Mouse (Mus musculus) neural tube, embryonic 12.5 days (tissue): ENCODE results near the gene Srpr. TPM values are rescaled to one million over a fixed set of nuclear protein-coding genes. Genes with fewer than 3 reads are reported as not detected.

Experiments
- ATAC-seq: fragments of 200-750 bp; cut with Nextera tagmentation; 2 replicates; pipeline ENCODE4 v1.8.0; 2017; ENCODE audit warnings: low read depth, mild to moderate bottlenecking, moderate TSS enrichment, moderate library complexity; ENCODE audit not compliant: low FRiP score
- H3K27ac ChIP-seq: fragments of 300-500 bp; sonication (generic); 2 replicates; pipeline ENCODE4 v1.5.1; 2016
- H3K27me3 ChIP-seq: fragments of 300-500 bp; sonication (generic); replicated peaks from 2 replicates; pipeline ENCODE4 v1.6.1; 2016; ENCODE audit warnings: mild to moderate bottlenecking
- H3K36me3 ChIP-seq: fragments of 300-500 bp; sonication (generic); 2 replicates; pipeline ENCODE4 v1.6.1; 2016; ENCODE audit warnings: mild to moderate bottlenecking
- H3K4me1 ChIP-seq: fragments of 300-500 bp; sonication (generic); 2 replicates; pipeline ENCODE4 v1.6.1; 2016
- H3K4me2 ChIP-seq: fragments of 300-500 bp; sonication (generic); replicated peaks from 2 replicates; pipeline ENCODE4 v1.6.1; 2016; ENCODE audit warnings: mild to moderate bottlenecking
- H3K4me3 ChIP-seq: fragments of 300-500 bp; sonication (generic); 2 replicates; pipeline ENCODE4 v1.5.1; 2016
- H3K9ac ChIP-seq: fragments of 300-500 bp; sonication (generic); 2 replicates; pipeline ENCODE4 v1.6.1; 2016; ENCODE audit warnings: mild to moderate bottlenecking
- H3K9me3 ChIP-seq: fragments of 300-500 bp; sonication (generic); 2 replicates; pipeline ENCODE4 v1.6.1; 2016; ENCODE audit warnings: mild to moderate bottlenecking
- WGBS: fragments of 180-500 bp; shearing (Covaris S2); methylation state at CpG from one replicate; pipeline ENCODE4 v1.1.7; 2016; 5-methylcytosine and 5-hydroxymethylcytosine counted together
- polyA plus RNA-seq: library from polyadenylated mRNA; unstranded; fragments of >200 nt; fragmentation: Nextera tagmentation; extraction: Ambion mirVana; gene quantifications from 2 replicates; pipeline ENCODE4 v1.2.1, GENCODE M21; 2016

Srpr gene
- polyA plus RNA-seq, 1 experiment from 2014 or later: 78.0 TPM

DNA sequence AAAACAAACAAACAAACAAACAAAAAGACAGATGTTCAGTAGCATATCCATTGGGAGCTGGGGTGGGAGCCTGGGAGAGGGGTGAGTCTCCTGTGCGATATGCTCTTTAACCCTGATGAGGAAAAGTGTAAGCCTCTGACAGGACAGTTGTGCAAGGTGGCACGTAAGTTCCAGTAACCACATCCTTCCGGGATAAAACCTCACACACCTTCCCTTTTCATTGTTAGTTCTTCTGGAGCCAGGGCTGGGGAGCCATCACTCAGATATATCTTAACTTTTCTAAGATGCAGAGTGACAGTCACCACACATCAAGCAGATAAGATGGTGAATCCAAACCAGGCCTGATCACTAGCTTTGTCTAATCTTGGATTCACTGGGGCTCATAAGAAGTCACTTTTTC lies 5.9 kb upstream of the Srpr start:
- ATAC-seq: no peak
- no peaks in the 10 kb centered on the region; the same call in 1 of the 2 replicates for H3K4me1 ChIP-seq
- no peak overlapping the region for H3K9ac ChIP-seq
- peaks cover 15% of the 10 kb centered on the region; the same call in 1 of the 2 replicates for H3K36me3 ChIP-seq
- H3K4me2 ChIP-seq: no peak overlapping the region
- no peaks in the 10 kb centered on the region for H3K9me3 ChIP-seq
- H3K27me3 ChIP-seq: no peaks in the 10 kb centered on the region
- 95% methylated on average over 3 of the region's 3 CpGs for WGBS
- H3K27ac ChIP-seq: no peak overlapping the region
- H3K4me3 ChIP-seq: no peak overlapping the region

DNA sequence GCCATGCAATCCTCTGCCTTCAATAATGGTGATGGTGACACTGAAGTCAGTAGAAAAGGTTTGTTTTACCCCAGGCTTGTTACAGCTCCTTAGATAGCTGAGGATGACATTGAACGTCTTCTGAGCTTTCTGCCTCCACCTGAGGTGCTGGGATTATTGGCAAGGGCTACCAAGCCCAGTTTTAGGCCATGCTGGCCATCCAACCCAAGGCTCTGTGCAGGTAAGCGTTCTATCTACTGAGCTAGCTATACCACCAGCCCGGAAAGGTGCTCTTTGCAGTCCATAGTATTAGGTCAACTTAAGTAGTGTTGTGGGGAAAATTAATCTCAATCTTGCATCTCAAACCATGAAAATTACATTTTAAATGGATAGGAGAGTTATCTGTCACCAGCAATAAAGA lies 2.4 kb upstream of the Srpr start:
- H3K36me3 ChIP-seq: no peaks in the 10 kb centered on the region
- no peaks in the 10 kb centered on the region for H3K27me3 ChIP-seq
- no peaks in the 10 kb centered on the region for H3K9me3 ChIP-seq
- no peak overlapping the region for H3K4me3 ChIP-seq
- H3K9ac ChIP-seq: no peak overlapping the region
- H3K4me1 ChIP-seq: peaks cover 7% of the 10 kb centered on the region; the same call in 1 of the 2 replicates
- ATAC-seq: no peak
- no peak overlapping the region for H3K4me2 ChIP-seq
- H3K27ac ChIP-seq: no peak overlapping the region
- WGBS: 89% methylated on average over 3 of the region's 3 CpGs

DNA sequence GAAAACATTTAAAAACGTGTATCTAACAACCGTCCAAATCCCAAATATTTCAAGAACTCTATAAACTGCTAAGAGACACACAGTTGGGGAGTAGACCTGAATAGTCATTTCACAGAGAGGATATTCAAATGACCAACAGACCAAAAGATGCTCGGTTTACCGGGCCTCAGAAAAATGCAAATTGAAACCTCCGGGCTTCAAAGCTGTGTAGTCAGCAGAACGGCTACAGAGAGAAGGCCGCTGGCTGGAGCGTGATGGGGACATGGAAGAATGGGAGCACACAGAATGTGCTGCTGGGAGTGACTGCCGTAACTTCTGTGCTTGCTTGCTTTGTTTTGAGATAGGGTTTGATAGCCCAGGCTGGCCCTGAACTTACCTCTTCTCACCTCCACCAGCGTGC lies 1.6 kb upstream of the Srpr start:
- H3K9ac ChIP-seq: no peak overlapping the region
- H3K4me1 ChIP-seq: peaks cover 7% of the 10 kb centered on the region; the same call in 1 of the 2 replicates
- no peaks in the 10 kb centered on the region for H3K27me3 ChIP-seq
- no peak overlapping the region for H3K27ac ChIP-seq
- 80% methylated on average over 10 of the region's 10 CpGs for WGBS
- no peaks in the 10 kb centered on the region for H3K36me3 ChIP-seq
- ATAC-seq: no peak
- H3K4me3 ChIP-seq: no peak overlapping the region
- no peaks in the 10 kb centered on the region for H3K9me3 ChIP-seq
- H3K4me2 ChIP-seq: no peak overlapping the region

DNA sequence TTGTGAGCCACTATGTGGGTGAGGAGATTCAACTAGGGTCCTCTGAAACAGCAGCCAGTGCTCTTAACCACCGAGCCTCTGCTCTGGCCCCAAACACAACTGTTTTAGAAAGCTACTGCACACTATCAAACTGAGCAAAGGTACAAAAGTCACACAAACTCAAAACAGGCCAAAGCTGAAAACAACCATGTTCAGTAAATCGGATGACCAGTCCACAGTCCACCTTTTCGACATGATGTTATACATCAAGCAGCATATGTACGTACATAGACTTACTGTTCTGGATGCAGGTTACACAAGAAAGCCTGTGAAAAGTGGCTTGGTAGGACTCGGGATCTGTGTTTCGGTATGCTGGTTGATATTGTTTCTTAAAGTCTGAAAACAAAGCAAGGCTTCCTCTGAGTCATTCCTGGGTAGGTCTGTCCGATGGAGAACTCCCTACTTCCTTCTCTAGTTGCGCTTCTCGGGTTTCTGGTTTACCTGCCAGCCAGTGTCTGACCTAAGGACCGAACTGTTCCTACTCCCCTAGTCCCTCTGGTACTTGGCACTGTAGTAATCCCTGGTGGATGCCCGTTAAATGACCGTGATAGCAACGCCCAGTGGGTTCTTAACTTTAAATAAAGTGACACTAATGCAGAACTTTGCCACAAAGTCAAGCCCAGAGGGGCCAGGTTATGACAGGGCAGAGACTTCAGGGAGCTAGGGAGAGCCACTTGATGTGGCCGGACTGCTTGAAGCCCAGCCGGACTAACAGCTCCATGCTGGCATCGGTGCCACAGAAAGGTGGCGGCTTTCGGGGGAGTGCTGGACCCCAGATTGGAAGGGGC lies 817 bp upstream of the Srpr start:
- Histone ChIP-seq H3K36me3 (peaks cover 5% of the 10 kb centered on the region; the same call in 1 of the 2 replicates), H3K4me2 (peak overlapping the region; percentile 71), H3K4me3 (peak overlapping the region; percentile 58), H3K27me3 (no peaks in the 10 kb centered on the region), H3K4me1 (peaks cover 7% of the 10 kb centered on the region; the same call in 1 of the 2 replicates), H3K9me3 (no peaks in the 10 kb centered on the region), H3K27ac (no peak overlapping the region), H3K9ac (peak overlapping the region; percentile 67)
- WGBS: 28% methylated on average over 18 of the region's 18 CpGs
- peak; percentile 65 for ATAC-seq

DNA sequence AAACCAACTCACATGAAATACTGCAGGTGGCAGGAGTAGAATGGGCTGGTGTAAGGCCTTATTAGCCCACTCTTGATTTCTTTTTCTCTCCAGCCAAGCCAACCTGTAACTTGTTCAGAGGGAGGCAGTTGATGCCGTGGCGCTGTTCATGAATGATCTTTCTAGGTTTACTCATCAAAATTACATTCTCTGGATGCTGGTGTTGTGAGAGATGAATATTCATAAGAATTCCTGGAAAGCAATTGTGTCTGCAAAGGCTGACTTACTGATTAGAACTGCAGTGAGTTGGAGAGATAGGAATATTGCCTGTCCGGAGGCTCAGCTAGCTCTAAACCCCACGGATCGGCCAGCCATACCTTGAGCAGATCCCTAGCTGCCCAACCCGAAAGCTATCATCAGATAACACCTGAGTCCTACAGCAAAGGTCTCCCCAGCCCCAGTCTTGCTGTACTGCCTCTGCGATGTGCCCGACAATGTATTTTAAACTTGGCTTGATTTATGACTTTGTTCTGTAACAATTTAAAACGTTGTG lies 620 bp downstream of the Srpr start:
- Histone ChIP-seq H3K4me2 (peak overlapping the region; percentile 71), H3K9me3 (no peaks in the 10 kb centered on the region), H3K27ac (no peak overlapping the region), H3K27me3 (no peaks in the 10 kb centered on the region), H3K4me3 (no peak overlapping the region; the same call in 1 of the 2 replicates), H3K36me3 (peaks cover 19% of the 10 kb centered on the region), H3K9ac (no peak overlapping the region), H3K4me1 (peaks cover 7% of the 10 kb centered on the region; the same call in 1 of the 2 replicates)
- WGBS: 61% methylated on average over 9 of the region's 9 CpGs
- peak; percentile 4; the same call in 1 of the 2 replicates for ATAC-seq

DNA sequence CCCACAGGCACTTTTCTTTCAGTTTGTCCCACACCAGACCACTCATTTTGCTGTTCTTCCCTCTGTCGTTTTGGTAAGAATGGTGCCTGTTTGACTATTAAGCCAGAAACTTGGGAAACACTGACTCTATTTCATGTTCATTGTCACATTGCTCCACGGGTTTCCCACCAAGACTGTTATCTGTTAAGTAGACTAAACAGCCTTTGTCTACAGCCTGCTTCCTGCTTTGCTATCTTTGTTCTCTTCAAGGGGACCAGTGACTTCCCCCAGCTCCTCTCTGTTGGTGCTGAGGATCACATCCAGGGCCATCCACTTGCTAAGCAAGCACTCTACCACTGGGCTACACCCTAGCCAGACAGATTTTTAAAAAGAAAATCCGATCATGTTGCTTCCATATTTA lies 3.6 kb downstream of the Srpr start:
- H3K9ac ChIP-seq: no peak overlapping the region
- peaks cover 46% of the 10 kb centered on the region for H3K36me3 ChIP-seq
- H3K27ac ChIP-seq: no peak overlapping the region
- peaks cover 7% of the 10 kb centered on the region; the same call in 1 of the 2 replicates for H3K4me1 ChIP-seq
- 67% methylated on average over 3 of the region's 3 CpGs for WGBS
- no peaks in the 10 kb centered on the region for H3K27me3 ChIP-seq
- no peak overlapping the region for H3K4me3 ChIP-seq
- ATAC-seq: no peak
- H3K9me3 ChIP-seq: no peaks in the 10 kb centered on the region
- no peak overlapping the region for H3K4me2 ChIP-seq

DNA sequence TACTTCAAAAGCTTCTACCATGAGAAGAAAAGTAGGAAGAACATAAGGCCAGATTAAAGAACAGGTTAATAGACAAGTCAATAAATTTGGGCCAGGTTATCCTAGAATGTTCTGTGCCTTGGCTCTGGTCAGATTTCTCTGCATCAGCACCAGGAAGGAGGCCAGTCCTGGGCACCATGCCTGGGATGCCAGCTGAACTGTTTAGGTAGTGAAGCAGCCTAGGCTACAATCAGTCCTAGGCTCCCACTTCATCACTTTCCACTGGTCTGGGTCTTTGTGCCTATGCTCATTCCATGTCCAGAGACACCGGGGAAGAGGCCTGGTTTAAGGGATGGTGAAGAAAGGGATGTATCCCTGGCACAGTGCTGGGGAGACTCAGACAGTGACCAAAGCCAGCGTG lies 4.4 kb downstream of the Srpr start:
- Histone ChIP-seq H3K9me3 (no peaks in the 10 kb centered on the region), H3K36me3 (peaks cover 46% of the 10 kb centered on the region)
- WGBS: 93% methylated on average over 2 of the region's 2 CpGs

DNA sequence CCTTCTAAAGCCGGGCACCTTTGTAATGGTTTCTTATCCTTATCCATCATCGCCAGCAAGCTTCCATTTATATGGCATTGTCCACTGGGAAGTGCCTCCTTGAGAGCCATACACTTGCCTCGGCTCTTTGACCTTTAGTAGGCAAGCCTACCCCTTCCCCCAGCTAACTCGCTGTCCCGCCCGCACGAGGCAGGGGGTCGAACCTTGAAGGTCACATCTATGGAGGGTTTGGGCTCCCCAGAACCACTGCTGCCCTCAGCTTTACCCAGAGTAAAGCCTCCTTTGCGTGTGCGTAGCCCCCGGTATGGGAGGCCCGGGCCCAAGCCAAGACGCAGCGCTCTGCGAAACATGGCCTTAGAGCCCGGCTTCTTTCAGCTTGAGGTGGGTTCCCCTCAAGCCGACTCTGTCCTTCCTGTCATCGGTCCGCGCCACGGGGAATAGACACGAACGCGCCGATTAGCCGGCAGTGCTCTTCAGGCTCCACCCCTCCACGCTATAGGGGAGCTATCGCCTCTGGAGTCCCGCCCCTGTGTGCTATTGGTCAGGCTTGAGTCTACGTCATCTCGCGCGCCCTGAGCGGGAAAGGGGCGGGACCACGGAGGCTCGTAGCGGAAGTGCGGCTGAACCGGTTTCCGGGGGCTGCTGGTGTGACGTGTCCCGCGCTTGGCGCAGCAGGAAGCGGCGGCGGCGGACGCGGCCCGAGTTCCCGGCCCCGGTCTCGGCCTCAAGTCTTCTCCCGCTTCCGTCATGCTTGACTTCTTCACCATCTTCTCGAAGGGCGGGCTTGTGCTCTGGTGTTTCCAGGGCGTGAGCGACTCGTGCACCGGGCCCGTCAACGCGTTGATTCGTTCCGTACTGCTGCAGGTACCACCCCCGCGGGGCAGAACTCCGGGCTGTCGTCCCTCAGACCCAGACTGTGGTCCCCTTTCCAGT lies 10.8 kb downstream of the Srpr start, which contains the start of gene Foxred1:
TSS of gene Foxred1 (minus strand) at position 514 of the 933 bp plus-strand sequence.
- Histone ChIP-seq H3K4me3 (peak within 1 kb of the TSS; percentile 81), H3K36me3 (peaks cover 57% of the 10 kb centered on the region), H3K4me1 (peaks cover 18% of the 10 kb centered on the region), H3K27ac (peak within 1 kb of the TSS; percentile 74; the same call in 1 of the 2 replicates), H3K4me2 (peak within 1 kb of the TSS; percentile 88), H3K9me3 (no peaks in the 10 kb centered on the region), H3K27me3 (no peaks in the 10 kb centered on the region), H3K9ac (peak within 1 kb of the TSS; percentile 78)
- under 1% methylated on average over 72 of the region's 72 CpGs for WGBS
- ATAC-seq: peak; percentile 100

More for the DNA sequence above, 4.4 kb downstream of the Srpr start:
- no peak for ATAC-seq
- Histone ChIP-seq H3K4me1 (peaks cover 7% of the 10 kb centered on the region; the same call in 1 of the 2 replicates), H3K4me3 (no peak overlapping the region), H3K27me3 (no peaks in the 10 kb centered on the region), H3K9ac (0 out of 2 replicates have a peak overlapping the region, but pooled peaks have one; percentile 17), H3K4me2 (no peak overlapping the region), H3K27ac (no peak overlapping the region)

DNA sequence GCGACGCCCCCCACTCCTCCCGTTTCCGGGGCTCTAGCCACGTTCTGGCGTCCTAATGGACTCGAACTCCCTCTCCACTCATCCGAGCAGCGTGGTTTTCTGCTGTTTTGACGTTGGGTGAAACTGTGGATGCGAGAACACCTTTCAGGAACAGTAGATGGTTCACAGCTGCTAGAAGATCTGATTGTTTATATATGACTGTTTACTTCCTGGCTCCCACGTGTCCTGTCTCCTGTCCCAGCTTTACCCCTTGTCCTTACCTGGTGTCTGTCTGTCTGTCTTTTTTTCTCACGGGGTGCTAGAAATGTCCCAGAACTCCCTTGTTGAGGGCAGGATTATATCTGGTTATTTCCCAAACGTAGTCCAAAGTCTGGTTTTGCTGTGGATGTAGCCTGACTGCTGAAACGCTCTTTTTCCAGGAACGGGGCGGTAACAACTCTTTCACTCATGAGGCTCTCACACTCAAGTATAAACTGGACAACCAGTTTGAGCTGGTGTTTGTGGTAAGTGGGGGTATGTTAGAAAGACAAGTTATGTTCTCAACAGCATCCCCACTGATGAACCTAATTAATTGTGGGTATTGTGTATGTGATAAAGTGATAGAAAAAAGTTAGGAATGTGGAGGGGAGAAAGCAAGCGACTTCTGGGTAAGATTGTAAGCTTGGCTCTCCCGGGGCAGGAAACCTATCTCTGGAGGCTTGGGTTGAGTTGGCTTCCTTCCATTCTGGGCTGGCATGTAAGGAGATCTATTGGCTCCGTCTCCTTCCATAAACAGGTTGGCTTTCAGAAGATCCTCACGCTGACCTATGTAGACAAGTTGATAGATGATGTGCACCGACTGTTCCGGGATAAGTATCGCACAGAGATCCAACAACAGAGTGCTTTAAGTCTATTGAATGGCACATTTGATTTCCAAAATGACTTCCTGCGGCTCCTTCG lies 11.9 kb downstream of the Srpr start:
- 38% methylated on average over 26 of the region's 26 CpGs for WGBS
- H3K27me3 ChIP-seq: no peaks in the 10 kb centered on the region
- H3K4me1 ChIP-seq: peaks cover 18% of the 10 kb centered on the region
- no peak; the same call in 1 of the 2 replicates for ATAC-seq
- H3K27ac ChIP-seq: no peak overlapping the region
- H3K4me2 ChIP-seq: peak overlapping the region; percentile 88
- peak overlapping the region; percentile 81 for H3K4me3 ChIP-seq
- peaks cover 54% of the 10 kb centered on the region for H3K36me3 ChIP-seq
- H3K9ac ChIP-seq: peak overlapping the region; percentile 78
- no peaks in the 10 kb centered on the region for H3K9me3 ChIP-seq

DNA sequence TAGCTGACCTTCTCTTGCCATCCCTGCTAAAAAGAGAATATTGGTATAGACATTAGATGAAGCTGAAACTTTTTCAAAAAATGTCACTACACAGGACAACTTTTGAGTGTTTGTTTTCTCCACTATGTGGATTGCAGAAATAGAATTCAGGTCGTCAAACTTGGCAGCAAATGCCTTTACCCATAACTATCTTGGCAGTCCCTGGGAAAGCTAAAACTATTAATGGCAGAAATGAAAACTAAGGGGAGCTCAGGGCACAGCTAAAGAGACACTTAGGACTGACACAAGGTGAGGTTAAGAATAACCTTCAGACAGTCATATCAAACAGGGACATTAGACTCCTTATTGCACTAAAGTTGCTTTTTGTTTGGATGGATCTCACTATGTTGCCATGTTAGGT lies 18.0 kb downstream of the Srpr start:
- ATAC-seq: no peak

DNA sequence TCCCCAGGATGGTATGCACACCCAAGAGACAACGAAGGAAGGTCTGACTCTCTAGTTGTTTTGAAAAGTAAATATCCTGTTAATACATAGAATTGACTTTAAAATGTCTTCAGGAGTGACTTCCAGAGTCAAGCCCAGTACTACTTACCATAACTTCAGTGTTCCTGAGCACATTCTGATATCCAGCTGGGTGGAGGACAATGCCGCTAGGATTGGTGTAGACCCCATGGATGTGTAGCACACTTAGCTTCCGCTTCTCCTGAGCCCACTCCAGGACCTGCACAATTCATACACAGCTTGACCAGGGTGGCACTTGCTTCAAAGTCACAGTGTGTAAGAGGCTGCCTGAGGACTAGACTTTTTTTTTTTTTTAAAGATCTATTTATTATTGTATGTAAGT lies 23.5 kb downstream of the Srpr start:
- H3K36me3 ChIP-seq: peaks cover 46% of the 10 kb centered on the region; the same call in 1 of the 2 replicates
- H3K4me2 ChIP-seq: no peak overlapping the region
- no peak overlapping the region for H3K4me3 ChIP-seq
- no peak overlapping the region for H3K27ac ChIP-seq
- no peaks in the 10 kb centered on the region for H3K9me3 ChIP-seq
- WGBS: 97% methylated on average over 3 of the region's 3 CpGs
- no peak for ATAC-seq
- no peak overlapping the region for H3K9ac ChIP-seq
- H3K4me1 ChIP-seq: no peaks in the 10 kb centered on the region
- no peaks in the 10 kb centered on the region for H3K27me3 ChIP-seq

More for the DNA sequence above, 18.0 kb downstream of the Srpr start:
- H3K4me3 ChIP-seq: no peak overlapping the region
- H3K9me3 ChIP-seq: no peaks in the 10 kb centered on the region
- H3K27ac ChIP-seq: no peak overlapping the region
- no peaks in the 10 kb centered on the region for H3K4me1 ChIP-seq
- H3K27me3 ChIP-seq: no peaks in the 10 kb centered on the region
- no peak overlapping the region for H3K9ac ChIP-seq
- WGBS: 78% methylated on average over 1 of the region's 1 CpGs
- peaks cover 83% of the 10 kb centered on the region for H3K36me3 ChIP-seq
- H3K4me2 ChIP-seq: no peak overlapping the region
